Mouse (Mus musculus) embryonic facial prominence, embryonic 11.5 days (tissue): Measurements from ENCODE around the gene Slc22a17. TPM values are rescaled to one million over a fixed set of nuclear protein-coding genes. Genes with fewer than 3 reads are reported as not detected.
A peak's percentile ranks its signal among the peaks of the same experiment; 100 is the strongest.

Experiments used
- ATAC-seq: fragments of 200-750 bp; cut with Nextera tagmentation; replicated peaks from 2 replicates; pipeline ENCODE4 v1.8.0; 2017; ENCODE audit warnings: low read depth; ENCODE audit not compliant: insufficient number of reproducible peaks, low FRiP score, low TSS enrichment
- DNase-seq: peaks from one replicate; pipeline ENCODE4 v3.0.0-alpha.2; 2015; ENCODE audit warnings: low spot score
- H3K27ac ChIP-seq: fragments of 300-500 bp; sonication (generic); replicated peaks from 2 replicates; pipeline ENCODE4 v1.5.1; 2014; ENCODE audit warnings: mild to moderate bottlenecking, low read depth, low read length, control low read depth
- H3K27me3 ChIP-seq: fragments of 300-500 bp; sonication (generic); 2 replicates; pipeline ENCODE4 v1.6.1; 2014; ENCODE audit warnings: mild to moderate bottlenecking, low read length, moderate library complexity, mixed read lengths; ENCODE audit not compliant: control insufficient read depth, insufficient read depth
- H3K36me3 ChIP-seq: fragments of 300-500 bp; sonication (generic); replicated peaks from 2 replicates; pipeline ENCODE4 v1.6.1; 2014; ENCODE audit warnings: low read depth, mild to moderate bottlenecking, low read length, moderate library complexity, mixed read lengths; ENCODE audit not compliant: control insufficient read depth, insufficient read depth
- H3K4me1 ChIP-seq: fragments of 300-500 bp; sonication (generic); 2 replicates; pipeline ENCODE4 v1.6.1; 2014; ENCODE audit warnings: low read length, mixed read lengths; ENCODE audit not compliant: control insufficient read depth, insufficient read depth
- H3K4me2 ChIP-seq: fragments of 300-500 bp; sonication (generic); 2 replicates; pipeline ENCODE4 v1.6.1; 2014; ENCODE audit warnings: low read depth, mild to moderate bottlenecking, control low read depth, low read length, moderate library complexity
- H3K4me3 ChIP-seq: fragments of 300-500 bp; sonication (generic); 2 replicates; pipeline ENCODE4 v1.5.1; 2014; ENCODE audit warnings: low read depth, low read length, control low read depth
- H3K9ac ChIP-seq: fragments of 300-500 bp; sonication (generic); replicated peaks from 2 replicates; pipeline ENCODE4 v1.6.1; 2014; ENCODE audit warnings: mild to moderate bottlenecking, control low read depth, low read length
- H3K9me3 ChIP-seq: fragments of 300-500 bp; sonication (generic); replicated peaks from 2 replicates; pipeline ENCODE4 v1.6.1; 2016; ENCODE audit warnings: mild to moderate bottlenecking, low read length, inconsistent platforms, mixed read lengths; ENCODE audit not compliant: control insufficient read depth
- WGBS: fragments of 180-500 bp; shearing (Covaris S2); extraction: QIAGEN DNeasy Blood & Tissue Kit; methylation state at CpG from one replicate; pipeline ENCODE4 v1.1.7; 2014; 5-methylcytosine and 5-hydroxymethylcytosine counted together
- polyA plus RNA-seq: library from polyadenylated mRNA; unstranded; fragments of >200 nt; fragmentation: Nextera tagmentation; extraction: Ambion mirVana; gene quantifications from 2 replicates; pipeline ENCODE4 v1.2.1, GENCODE M21; 2014

Gene Slc22a17
- polyA plus RNA-seq, 1 experiment from 2014 or later = 38.2 TPM

DNA sequence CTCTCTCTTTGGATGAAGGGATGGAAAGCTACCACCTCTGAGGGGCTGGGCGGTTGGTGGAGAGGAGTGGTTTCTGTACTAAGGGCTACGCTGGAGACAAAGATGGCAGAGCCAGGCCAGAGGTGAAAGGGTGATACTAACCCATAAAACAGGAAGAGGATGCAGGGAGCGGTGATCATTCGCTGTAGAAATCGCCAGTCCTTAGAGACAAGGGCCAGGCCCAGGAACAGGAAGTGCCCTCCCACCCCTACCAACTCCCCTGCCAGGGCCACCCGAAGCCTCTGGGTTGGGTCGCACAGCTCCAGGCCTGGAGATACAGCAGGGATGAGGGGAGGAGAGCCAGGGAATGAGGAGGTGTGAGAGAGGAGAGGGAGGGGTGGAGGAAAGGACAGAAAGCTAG, 4.2 kb downstream of the Slc22a17 start:
- H3K36me3 ChIP-seq = no peaks in the 10 kb centered on the region; the same call in 1 of the 2 replicates
- WGBS = 79% methylated on average over 7 of the region's 7 CpGs

DNA sequence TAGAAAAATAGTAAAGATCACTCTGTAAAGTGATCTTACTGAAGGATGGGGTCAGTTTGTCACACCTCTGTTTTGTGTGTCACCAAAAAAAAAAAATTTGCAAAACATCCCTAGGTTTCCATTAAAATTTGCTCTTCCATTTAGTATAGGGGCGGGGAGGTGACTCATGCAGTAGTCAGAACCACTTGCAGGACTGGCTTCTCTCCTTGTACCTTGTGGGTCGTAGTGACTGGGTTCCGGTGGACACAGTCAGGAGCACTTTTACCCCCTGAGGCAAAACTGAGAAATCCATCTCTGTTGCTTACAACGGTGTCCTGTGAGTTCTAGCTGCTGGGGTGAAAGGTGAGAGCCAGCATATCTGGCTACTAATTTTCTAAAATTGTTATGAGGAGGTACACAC, 9.3 kb downstream of the Slc22a17 start:
- DNase-seq (no peak), ATAC-seq (no peak)
- no peak overlapping the region for H3K9ac ChIP-seq
- H3K4me1 ChIP-seq = no peaks in the 10 kb centered on the region
- H3K36me3 ChIP-seq = no peaks in the 10 kb centered on the region; the same call in 1 of the 2 replicates
- no peak overlapping the region for H3K4me3 ChIP-seq
- H3K9me3 ChIP-seq = no peaks in the 10 kb centered on the region
- no peak overlapping the region for H3K4me2 ChIP-seq
- no peak overlapping the region for H3K27ac ChIP-seq
- no peaks in the 10 kb centered on the region for H3K27me3 ChIP-seq
- 82% methylated on average over 4 of the region's 4 CpGs for WGBS

More for the DNA sequence above, 4.2 kb downstream of the Slc22a17 start:
- Histone ChIP-seq H3K4me3 (no peak overlapping the region), H3K9ac (no peak overlapping the region), H3K4me2 (no peak overlapping the region), H3K9me3 (no peaks in the 10 kb centered on the region), H3K27ac (no peak overlapping the region), H3K4me1 (no peaks in the 10 kb centered on the region; the same call in 1 of the 2 replicates), H3K27me3 (no peaks in the 10 kb centered on the region)
- ATAC-seq (no peak), DNase-seq (no peak)

DNA sequence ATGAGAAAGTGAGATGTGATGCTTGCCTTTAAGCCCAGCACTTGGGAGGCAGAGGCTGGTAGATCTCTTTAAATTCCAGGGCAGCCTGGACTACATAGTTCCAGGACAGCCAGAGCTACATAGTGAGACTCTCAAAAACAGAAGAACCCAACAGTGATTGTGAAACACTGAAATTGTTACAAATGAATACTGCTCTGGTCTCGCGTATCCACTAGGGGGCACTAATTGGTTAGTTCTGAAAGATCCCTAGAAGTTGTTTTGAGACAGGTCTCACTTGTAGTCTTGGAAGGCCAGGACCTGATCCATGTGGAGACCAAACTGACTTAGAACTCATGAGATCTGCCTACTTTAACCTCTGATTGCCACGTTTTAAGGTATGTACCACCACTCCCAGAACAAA, 12.5 kb downstream of the Slc22a17 start:
- H3K27me3 ChIP-seq = no peaks in the 10 kb centered on the region
- H3K9me3 ChIP-seq = no peaks in the 10 kb centered on the region
- H3K4me1 ChIP-seq = no peaks in the 10 kb centered on the region
- H3K27ac ChIP-seq = no peak overlapping the region
- no peak overlapping the region for H3K9ac ChIP-seq
- peaks cover 6% of the 10 kb centered on the region for H3K36me3 ChIP-seq
- H3K4me3 ChIP-seq = no peak overlapping the region
- ATAC-seq (0 out of 2 replicates have a peak, but pooled peaks have one; percentile 42), DNase-seq (peak; percentile 92)
- 0% methylated on average over 3 of the region's 3 CpGs for WGBS
- H3K4me2 ChIP-seq = no peak overlapping the region

DNA sequence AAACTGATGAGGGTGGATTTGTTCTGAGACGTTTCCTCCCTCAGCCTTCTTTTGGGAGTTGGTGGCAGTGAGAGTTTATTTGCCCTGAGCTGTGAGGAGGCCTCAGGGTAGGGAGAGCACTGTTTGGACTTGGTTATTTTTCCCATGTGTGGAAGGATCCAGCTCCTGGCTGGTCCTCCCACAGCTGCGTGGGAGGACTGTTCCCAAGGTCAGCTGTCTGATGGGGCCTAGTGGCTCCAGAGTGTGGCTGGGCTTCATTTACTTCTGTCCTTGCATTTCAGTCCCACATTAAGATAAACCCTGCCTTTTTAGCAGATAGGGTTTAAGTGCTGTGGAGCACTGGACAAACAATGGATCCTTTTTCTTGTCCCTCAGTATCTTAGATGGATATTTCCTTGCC, 15.5 kb downstream of the Slc22a17 start:
- Histone ChIP-seq H3K27me3 (no peaks in the 10 kb centered on the region), H3K4me3 (no peak overlapping the region), H3K9ac (no peak overlapping the region), H3K27ac (no peak overlapping the region), H3K9me3 (no peaks in the 10 kb centered on the region), H3K36me3 (peaks cover 6% of the 10 kb centered on the region), H3K4me1 (no peaks in the 10 kb centered on the region), H3K4me2 (no peak overlapping the region)
- 54% methylated on average over 2 of the region's 2 CpGs for WGBS
- ATAC-seq (no peak), DNase-seq (no peak)

DNA sequence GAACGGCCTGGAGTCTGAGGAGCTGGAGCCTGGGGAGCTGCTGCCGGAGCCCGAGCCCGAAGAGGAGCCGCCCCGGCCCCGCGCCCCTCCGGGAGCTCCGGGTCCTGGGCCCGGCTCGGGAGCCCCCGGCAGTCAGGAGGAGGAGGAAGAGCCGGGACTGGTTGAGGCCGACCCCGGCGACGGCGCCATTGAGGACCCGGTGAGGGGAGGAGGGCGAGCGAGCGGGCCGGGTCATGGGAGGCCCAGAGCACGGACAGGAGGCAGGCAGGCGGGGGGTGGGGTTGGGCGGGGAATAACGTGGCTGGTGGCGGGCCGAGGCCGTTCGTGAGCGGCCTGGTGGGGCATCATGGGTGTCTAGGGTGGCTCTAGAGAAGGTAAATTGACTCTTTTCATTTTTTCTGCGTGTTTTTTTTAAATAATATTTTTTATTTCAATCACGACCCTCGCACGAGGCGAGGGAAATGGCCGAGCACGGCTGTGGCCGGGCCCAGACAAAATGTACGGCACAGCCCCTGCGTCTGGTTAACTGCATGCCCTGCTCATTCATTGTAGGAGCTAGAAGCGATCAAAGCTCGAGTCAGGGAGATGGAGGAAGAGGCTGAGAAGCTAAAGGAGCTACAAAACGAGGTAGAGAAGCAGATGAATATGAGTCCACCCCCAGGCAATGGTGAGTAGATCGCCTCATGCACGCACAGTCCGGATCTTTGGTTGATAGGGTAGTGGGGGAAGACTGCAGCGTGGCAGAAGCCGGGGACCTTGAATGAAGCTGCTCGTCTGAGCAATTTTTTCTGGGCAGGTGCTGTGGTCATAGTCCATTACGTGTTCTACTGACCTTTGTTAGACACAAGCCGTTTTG, 18.4 kb downstream of the Slc22a17 start:
- Histone ChIP-seq H3K4me2 (peak overlapping the region; percentile 59), H3K9ac (peak overlapping the region; percentile 100), H3K36me3 (peaks cover 6% of the 10 kb centered on the region), H3K27ac (peak overlapping the region; percentile 96), H3K4me1 (no peaks in the 10 kb centered on the region), H3K9me3 (no peaks in the 10 kb centered on the region), H3K27me3 (no peaks in the 10 kb centered on the region), H3K4me3 (peak overlapping the region; percentile 97)
- under 1% methylated on average over 42 of the region's 54 CpGs for WGBS
- ATAC-seq (peak; percentile 58), DNase-seq (peak; percentile 48)

DNA sequence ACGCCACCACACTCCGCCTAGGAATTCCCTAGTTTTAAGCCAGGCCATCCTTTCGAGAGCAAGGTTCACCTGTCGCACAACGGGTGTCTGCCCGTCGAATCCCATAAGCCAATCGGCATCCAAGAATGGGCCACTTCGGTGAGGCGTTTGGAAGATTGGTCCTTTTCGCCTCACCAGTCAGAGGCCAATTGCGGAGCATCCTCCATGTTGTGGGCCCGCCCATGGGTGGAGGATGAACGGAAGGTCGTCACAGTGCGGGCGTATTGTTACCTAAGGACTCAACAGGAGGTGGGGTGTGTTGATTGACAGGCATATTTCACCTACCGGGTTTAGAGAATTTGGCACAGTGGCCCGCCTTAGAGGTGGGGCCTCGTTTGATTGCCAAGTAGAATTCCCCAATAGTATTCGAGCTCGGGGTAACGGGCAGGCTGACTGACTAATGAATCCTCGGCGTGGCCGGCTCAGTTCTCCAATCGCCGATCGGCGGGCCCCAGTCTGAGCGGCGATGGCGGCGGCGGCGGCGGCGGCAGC, 19.2 kb downstream of the Slc22a17 start:
- H3K9ac ChIP-seq = peak overlapping the region; percentile 100
- H3K27me3 ChIP-seq = no peaks in the 10 kb centered on the region
- H3K4me3 ChIP-seq = peak overlapping the region; percentile 97
- H3K4me2 ChIP-seq = peak overlapping the region; percentile 39
- under 1% methylated on average over 32 of the region's 38 CpGs for WGBS
- no peaks in the 10 kb centered on the region for H3K9me3 ChIP-seq
- H3K36me3 ChIP-seq = peaks cover 6% of the 10 kb centered on the region
- ATAC-seq (peak; percentile 99), DNase-seq (peak; percentile 99)
- peak overlapping the region; percentile 96 for H3K27ac ChIP-seq
- H3K4me1 ChIP-seq = no peaks in the 10 kb centered on the region

DNA sequence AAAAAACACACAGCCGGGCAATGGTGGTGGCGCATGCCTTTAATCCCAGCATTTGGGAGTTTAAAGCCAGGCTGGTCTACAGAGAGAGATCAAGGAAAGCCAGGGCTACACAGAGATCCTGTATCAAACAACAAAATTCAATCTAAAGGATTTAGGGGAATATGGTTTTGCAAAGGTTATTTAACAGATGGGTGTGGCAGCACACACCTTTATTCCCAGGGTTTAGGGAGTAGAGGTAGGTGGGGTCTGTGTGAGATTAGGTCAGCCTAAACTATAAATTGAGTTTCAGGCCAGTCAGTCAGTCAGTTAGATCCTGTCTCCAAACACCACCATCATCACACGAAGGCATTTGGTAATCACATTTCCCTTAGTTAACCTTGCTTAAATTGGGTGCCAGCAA, 20.7 kb downstream of the Slc22a17 start, which contains the start of gene Pabpn1:
Gene Pabpn1 (plus strand): TSS at position 301 of the 400 bp plus-strand sequence.
- Histone ChIP-seq H3K27ac (peak within 1 kb of the TSS; percentile 41; the same call in 1 of the 2 replicates), H3K4me3 (peak within 1 kb of the TSS; percentile 36), H3K9ac (peak within 1 kb of the TSS; percentile 25; the same call in 1 of the 2 replicates), H3K4me1 (no peaks in the 10 kb centered on the region), H3K9me3 (no peaks in the 10 kb centered on the region), H3K4me2 (peak within 1 kb of the TSS; percentile 39), H3K36me3 (peaks cover 5% of the 10 kb centered on the region), H3K27me3 (no peaks in the 10 kb centered on the region)
- 92% methylated on average over 3 of the region's 3 CpGs for WGBS
- no peak for ATAC-seq
- DNase-seq = no peak

DNA sequence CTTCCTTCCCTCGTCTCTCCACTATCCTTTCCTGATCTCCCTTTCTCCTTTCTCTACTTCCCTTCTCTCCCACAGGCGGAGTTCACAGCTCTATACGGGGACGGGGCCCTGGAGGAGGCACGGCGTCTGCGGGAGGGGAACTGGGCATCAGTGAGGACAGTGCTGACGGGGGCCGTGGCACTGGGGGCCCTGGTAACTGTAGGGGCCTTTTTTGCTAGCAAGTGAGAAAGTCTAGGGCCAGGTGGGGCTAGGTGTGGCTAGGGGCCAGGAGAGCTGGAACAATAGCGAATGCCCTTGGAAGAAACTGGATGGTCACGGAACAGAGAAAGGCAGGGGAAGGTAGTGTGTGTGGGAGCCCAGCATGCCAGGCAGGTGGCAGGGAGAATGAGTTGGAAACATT, 27.6 kb downstream of the Slc22a17 start:
- ATAC-seq = no peak
- no peaks in the 10 kb centered on the region for H3K9me3 ChIP-seq
- H3K4me1 ChIP-seq = no peaks in the 10 kb centered on the region; the same call in 1 of the 2 replicates
- no peak overlapping the region for H3K4me3 ChIP-seq
- DNase-seq = no peak
- H3K9ac ChIP-seq = no peak overlapping the region
- H3K36me3 ChIP-seq = no peaks in the 10 kb centered on the region
- H3K27me3 ChIP-seq = no peaks in the 10 kb centered on the region
- whole genome bisulfite sequencing = 93% methylated on average over 11 of the region's 11 CpGs
- H3K27ac ChIP-seq = no peak overlapping the region
- no peak overlapping the region for H3K4me2 ChIP-seq
